Mouse (Mus musculus) testis, adult 2 months (tissue): ENCODE data around the gene Wdr25. TPM values are rescaled to one million over a fixed set of nuclear protein-coding genes. Genes with fewer than 3 reads are reported as not detected.

Experiments used
- H3K27ac ChIP-seq: fragments of 200-500 bp; 2 replicates; pipeline ENCODE4 v1.5.1; 2012; ENCODE audit warnings: low read depth, low read length; ENCODE audit not compliant: control insufficient read depth, insufficient read depth
- H3K27me3 ChIP-seq: fragments of 200-500 bp; 2 replicates; pipeline ENCODE4 v1.6.1; 2012; ENCODE audit warnings: mild to moderate bottlenecking, low read length, moderate library complexity; ENCODE audit not compliant: control insufficient read depth, insufficient read depth
- H3K36me3 ChIP-seq: fragments of 200-500 bp; 2 replicates; pipeline ENCODE4 v1.6.1; 2012; ENCODE audit warnings: mild to moderate bottlenecking, low read length; ENCODE audit not compliant: control insufficient read depth, insufficient read depth
- H3K4me1 ChIP-seq: fragments of 200-500 bp; 2 replicates; pipeline ENCODE4 v1.6.1; 2012; ENCODE audit warnings: low read length; ENCODE audit not compliant: control insufficient read depth, insufficient read depth
- H3K4me3 ChIP-seq: fragments of 200-500 bp; 2 replicates; pipeline ENCODE4 v1.5.1; 2012; ENCODE audit warnings: low read depth, mild to moderate bottlenecking, low read length, moderate library complexity, mixed read lengths; ENCODE audit not compliant: control insufficient read depth
- CTCF ChIP-seq: fragments of 200-500 bp; IDR thresholded peaks from 2 replicates; pipeline ENCODE4 v1.5.1; 2012; ENCODE audit warnings: low read depth, mild to moderate bottlenecking, inconsistent platforms, low read length, moderate library complexity; ENCODE audit not compliant: control insufficient read depth, insufficient read depth, insufficient replicate concordance
- POLR2A ChIP-seq: fragments of 200-500 bp; IDR thresholded peaks from 2 replicates; pipeline ENCODE4 v1.6.1; 2012; ENCODE audit warnings: low read depth, mild to moderate bottlenecking, inconsistent platforms, low read length, moderate library complexity; ENCODE audit not compliant: control insufficient read depth
- polyA plus RNA-seq: library from polyadenylated mRNA; depleted of rRNA; stranded (reverse); fragments of >200 nt; gene quantifications from 2 replicates; pipeline ENCODE4 v1.2.3, GENCODE M21; 2012; rRNA removed

Wdr25 gene
- polyA plus RNA-seq, 1 experiment = 15.0 TPM

- no peaks in the 10 kb centered on the region for H3K27me3 ChIP-seq
- H3K4me3 ChIP-seq = no peak overlapping the region
- TF ChIP-seq CTCF = no peak
- H3K27ac ChIP-seq = no peak overlapping the region
- no peaks in the 10 kb centered on the region for H3K36me3 ChIP-seq
- peaks cover 5% of the 10 kb centered on the region for H3K4me1 ChIP-seq
These were observed 180.7 kb downstream of the Wdr25 start for GRCm38 (mm10) chr12:109074106-109074505.

- no peak for TF ChIP-seq CTCF
- TF ChIP-seq POLR2A = no peak
- peaks cover 5% of the 10 kb centered on the region for H3K4me1 ChIP-seq
- no peak overlapping the region for H3K27ac ChIP-seq
- no peaks in the 10 kb centered on the region for H3K36me3 ChIP-seq
- no peak overlapping the region for H3K4me3 ChIP-seq
- H3K27me3 ChIP-seq = no peaks in the 10 kb centered on the region
These were observed 181.4 kb downstream of the Wdr25 start for GRCm38 (mm10) chr12:109074777-109075285.

DNA sequence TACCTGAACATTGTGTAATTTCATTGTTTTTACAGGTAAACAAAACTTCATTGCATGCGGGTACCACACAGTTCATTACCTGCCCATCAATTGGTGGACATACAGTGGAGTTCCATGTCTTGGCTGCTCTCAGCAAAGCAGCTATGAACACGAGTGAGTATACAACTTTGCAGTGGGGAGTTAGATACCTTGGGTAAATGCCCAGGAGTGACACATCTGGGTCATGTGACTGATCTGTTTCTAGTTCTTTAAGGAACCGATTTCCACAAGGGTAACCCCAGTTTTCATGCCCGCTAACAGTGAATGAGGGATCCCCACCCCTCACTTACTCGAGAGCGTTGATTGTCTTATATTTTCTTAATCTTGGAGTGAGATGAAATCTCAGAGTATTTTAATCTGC is 183.6 kb downstream of the Wdr25 start:
- no peak overlapping the region for H3K27ac ChIP-seq
- no peak for TF ChIP-seq CTCF
- no peak for TF ChIP-seq POLR2A
- no peak overlapping the region for H3K4me3 ChIP-seq
- no peaks in the 10 kb centered on the region for H3K36me3 ChIP-seq
- peaks cover 5% of the 10 kb centered on the region for H3K4me1 ChIP-seq
- no peaks in the 10 kb centered on the region for H3K27me3 ChIP-seq

Other genes starting within 250 kb of the Wdr25 start
- gene Degs2, start 191.3 kb upstream of the Wdr25 start, polyA plus RNA-seq = 0.33 and 0.41 TPM in 2 replicates
- 6.9 and 7.8 TPM in 2 replicates for gene Yy1, start 100.7 kb upstream of the Wdr25 start, polyA plus RNA-seq
- 2.8 and 4.4 TPM in 2 replicates for gene Slc25a29, start 57.7 kb upstream of the Wdr25 start, polyA plus RNA-seq
- gene Slc25a47, start 57.6 kb upstream of the Wdr25 start, polyA plus RNA-seq = 6.8 and 7.8 TPM in 2 replicates
- gene Wars, start 543 bp downstream of the Wdr25 start, polyA plus RNA-seq = 27.4 and 43.7 TPM in 2 replicates
- gene Begain, start 174.6 kb downstream of the Wdr25 start, polyA plus RNA-seq = 4.6 TPM in 2 replicates